Mouse (Mus musculus) WW6 (cell line): ENCODE measurements around the gene Ccdc155.

Source experiments
- DNase-seq: peaks from one replicate; pipeline ENCODE4 v3.0.0-alpha.2; 2013; ENCODE audit warnings: low read depth, low spot score

The Ccdc155 gene

DNA sequence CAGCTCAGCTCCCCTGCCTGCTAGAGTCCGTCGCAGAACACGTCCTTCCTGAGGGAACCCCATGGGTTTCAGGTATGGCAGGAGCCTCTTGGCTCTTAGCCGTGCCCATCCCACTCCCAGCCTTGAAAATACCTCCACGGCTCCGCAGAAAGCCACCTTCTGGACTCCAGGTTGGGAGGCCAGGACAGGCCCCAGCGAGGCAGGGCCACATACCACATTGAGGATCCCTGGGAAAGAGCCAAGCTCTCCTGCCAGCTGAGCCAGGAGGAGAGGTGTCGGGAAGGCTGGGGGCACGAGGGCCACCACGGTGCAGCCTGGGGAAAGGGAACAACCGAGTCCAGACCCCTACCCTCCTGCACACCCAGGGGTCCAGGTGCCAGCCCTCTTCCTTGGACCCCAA is 57.4 kb downstream of the Ccdc155 start:
- no peak for DNase-seq

DNA sequence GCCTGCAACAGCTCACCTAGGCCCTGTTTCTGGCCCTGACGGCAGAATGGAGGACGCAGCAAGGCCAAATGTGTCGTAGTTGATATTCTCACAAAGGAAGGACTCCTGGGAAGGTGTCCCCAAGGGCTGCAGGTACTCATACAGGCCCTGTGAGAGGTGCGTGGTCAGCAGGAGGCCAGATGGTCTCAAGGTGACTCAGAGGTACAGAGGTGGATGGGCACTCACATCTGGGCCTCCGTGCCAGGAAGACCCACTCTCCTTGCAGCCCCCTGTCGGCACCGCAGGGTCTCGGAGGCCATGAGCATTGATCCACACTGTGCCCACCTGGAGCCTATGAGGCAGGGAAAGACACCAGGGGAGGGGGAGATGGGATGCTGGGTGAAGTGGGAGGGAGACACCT is 59.2 kb downstream of the Ccdc155 start:
- DNase-seq: no peak

DNA sequence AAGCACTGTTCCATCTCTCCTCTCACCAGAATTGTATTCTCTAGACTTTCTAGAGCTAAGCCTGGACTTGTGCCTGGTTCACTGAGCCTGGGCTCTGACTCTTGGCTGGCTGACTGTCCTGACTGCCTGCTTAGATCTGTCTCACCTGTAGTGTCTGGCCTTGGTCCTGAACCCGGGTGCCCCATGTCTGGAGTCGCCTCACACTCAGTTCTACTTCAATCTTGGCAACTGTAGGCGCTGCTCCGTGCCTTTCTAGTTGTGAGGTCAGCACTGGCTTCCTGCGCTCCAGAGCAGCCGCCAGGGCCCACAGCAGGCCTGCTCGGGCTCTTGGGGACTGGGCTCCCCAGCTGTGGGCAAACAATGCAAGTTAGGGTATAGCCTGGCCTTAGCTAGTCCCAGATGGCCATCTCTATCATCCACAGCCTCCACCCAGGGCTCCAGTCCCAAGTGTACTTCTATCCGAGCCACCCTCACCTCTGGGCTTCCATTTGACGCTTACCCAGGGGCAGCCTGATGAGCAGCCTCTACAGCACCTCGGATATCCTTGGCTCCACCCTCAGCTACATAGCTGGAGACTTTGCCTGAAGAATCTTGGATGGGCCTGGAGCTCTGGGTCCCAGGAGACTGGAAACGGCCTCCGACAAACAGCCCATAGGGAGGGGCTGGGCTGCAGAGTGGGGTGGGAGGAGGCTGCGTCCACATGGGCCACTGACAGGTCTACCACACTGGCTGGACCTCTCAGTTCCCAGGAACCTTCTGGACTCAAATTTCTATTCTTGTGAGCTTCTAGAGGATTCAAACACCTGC is 60.1 kb downstream of the Ccdc155 start:
- DNase-seq: no peak

DNA sequence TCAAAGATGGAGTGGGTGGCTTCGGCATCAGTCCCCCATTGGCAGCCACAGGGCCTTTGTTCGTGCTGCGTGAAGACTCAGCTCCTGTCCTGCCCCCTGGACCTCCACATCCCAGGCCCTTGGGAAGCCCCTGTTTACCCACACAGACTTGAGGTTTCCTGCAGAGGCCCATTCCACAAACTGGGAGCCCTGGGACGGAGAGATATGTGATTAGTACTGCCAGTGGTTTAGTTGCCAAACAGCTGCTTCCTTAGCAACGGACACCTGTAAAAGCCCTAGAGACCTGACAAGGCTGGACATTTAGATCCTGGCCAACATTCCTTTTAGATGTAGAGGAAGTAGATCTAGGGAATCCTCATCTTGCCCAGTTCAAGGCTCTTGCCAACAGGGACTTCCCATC is 62.8 kb downstream of the Ccdc155 start:
- DNase-seq: no peak

DNA sequence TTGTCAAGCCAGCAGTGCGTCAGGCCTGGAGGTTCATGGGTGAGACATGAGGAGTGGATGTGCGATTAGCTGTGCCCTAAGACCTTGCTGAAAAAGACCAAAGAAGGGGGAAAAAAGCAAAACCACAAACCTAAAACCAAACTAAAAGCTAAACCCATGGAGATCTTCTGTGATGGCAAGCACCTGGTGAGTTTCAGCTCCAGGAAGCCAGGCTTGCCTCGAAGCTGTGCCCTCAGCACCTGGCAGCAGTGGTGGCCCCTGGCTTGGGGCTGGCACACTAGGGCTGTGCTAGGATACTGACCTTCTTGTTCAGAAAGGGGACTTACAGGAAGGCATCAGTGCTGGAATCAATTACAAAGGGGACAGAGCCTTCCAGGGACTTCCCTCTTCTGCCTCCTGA is 63.4 kb downstream of the Ccdc155 start:
- no peak for DNase-seq

DNA sequence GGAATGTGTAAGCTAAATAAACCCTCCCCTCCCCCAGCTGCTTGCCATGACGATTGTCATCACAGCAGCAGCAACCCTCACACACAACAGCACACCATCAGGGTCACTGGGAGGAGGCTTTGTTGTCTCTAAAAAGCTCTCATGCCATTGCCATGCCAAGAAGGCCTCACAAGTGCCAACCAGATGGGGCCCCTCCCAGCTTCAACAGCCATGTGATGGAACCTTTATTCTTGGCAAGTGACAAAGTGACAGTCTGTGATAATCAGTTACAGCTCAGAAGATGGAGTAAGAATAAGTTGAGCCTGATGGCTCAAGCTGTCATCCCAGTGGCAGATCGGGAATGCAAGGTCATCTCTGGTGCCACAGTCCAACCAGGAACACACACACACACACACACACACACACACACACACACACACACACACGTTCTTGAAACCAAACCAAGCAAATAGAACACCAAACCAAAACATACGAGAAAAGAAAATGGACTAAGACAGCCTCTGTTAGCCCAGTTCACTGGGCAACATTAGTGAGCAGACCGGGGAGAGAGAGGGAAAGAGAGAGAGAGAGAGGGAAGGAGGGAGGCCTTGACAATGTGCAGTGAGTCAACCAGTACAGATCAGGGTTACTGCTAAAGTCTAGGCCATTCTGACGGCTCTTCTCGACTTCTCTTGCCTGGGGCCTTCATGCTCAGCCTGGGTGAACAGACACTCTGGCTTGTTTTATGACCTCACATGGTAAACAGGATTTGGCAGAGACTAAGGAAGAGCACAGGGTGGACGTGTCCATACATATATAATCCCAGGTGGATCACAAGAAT is 64.6 kb downstream of the Ccdc155 start:
- DNase-seq: no peak

DNA sequence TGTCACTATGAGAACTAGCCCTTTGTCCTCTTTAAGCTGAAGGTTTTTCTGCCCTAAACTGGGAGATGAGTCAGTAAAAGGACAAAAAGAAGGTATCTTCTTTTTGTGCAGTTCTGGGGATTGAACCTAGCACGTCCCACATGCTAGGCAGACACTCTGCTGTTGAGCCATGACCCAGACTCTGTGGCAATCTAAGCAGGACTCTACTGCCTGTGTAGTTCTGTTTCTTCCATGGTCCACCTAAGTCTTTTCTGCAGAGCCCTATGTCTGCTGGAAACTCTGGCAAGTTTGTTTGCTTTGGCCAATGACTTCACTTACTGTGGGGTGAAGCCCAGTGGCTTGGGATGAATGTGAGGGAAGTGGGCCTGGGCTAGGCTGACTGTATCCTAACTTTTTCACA is 66.3 kb downstream of the Ccdc155 start:
- DNase-seq: no peak

DNA sequence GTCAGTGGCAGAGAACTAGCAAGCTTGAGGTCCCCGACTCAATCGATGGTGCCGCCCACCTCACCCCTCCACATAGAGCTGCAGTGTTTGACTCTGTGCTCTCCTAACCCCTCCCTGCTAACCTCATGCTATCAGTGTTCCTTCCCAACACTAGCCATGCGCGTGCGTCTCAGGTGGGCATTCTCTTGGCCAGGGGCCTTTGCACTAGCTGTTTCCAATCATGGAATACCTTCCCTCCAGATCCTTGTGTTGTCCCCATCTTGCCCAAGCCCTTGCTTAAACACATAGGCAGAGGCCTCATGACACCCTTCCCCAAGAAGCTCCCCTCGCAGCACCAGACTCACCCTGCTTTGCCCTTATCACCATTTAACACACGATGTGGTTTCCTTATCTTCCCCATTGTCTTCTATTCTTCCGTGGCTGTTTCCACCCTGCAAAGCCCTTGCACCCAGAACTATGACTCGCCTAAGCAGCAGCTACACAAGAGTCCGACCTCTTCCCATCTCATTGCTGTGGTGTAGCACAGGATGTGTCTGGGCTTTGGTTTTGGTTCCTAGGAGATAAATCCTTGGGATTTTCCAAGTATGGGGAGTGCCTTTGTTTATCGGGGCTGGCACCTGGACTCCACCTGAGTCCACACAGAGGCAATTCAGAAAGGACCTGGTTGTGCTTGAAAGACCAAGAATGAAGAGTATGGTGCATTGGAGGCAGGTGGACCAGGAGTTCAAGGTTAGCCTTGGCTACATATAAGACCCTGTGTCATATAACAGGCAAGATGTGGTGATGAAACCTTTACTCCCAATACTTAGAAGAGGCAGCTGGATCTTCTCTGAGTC is 67.3 kb downstream of the Ccdc155 start:
- DNase-seq: no peak

DNA sequence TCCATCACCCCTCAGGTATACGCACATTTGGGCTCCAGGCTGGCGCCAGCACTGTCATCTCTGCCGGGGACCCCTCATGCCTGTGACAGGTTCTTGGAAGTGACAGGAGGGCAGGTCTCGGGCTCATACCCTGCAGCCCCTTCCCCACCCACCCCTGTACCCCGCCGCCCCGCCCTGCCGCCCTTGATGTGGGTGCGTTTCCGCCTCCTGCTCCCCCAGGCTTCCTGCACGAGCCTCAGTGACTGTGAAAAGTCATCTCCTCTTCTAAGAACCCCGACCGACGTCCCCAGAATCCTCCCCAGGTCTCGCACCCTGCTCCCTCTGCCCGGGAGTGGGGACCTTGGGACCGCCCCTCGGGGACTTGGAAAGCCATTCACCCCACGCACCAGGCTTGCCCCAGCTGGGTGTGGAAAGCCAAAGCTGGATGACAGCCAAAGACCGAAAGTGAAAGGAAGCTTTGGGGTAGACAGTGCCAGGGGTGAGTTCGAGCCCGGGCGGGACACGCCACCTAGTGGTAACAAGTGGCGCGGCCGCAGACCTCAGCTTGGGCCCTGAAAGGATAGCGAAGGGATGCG is 68.6 kb downstream of the Ccdc155 start, which contains the start of the genes Gm45713 and Flt3l:
TSS of gene Gm45713 (minus strand) at position 239 of the 575 bp plus-strand sequence.
TSS of gene Flt3l (minus strand) at position 440 of the 575 bp plus-strand sequence.
- no peak for DNase-seq

DNA sequence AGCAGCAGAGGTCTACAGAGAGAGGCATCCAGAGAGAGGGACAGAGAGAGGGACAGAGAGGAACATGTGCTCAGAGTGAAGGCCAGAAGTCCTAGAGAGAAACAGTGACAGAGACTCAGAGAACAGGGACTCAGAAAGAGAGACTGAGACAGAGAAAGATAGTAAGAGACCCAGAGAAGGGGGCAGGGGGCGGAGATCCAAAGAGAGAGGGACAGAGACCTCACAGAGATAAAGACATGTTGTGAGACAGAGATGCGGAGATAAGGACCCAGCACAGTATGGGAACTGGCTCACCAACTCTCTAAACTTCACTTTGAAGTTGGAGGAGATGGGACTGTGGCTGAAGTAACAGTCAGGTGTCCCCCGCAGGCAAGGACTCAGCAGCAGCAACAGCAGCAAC is 69.3 kb downstream of the Ccdc155 start:
- DNase-seq: no peak

DNA sequence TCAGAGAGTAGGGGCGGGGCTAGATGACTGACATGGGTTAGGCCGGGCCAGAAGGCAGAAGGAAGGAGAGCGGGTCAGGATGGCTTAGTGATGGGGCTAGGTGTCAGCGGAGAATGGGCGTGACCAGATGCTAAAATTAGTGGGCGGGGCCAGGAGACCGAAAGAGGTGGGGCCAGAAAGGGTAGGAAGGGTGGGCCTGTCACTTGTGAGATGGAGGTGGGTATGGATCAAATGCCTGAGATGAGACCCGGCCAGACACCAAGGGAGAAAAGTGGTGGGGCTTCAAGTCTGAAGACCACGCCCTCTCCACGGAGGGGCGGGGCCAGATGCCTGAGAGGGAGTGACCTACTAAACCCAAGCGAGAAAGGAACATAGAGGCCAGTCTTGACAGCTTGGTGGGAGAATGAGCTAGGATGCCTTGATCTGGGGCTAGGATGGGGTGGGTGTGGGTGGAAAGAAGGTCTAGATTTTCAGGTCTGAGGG is 70.1 kb downstream of the Ccdc155 start:
- DNase-seq: peak; percentile 88
